Mouse (Mus musculus) liver, embryonic 13.5 days (tissue): Measurements from ENCODE around the gene Gm14137. TPM values are rescaled to one million over a fixed set of nuclear protein-coding genes. Genes with fewer than 3 reads are reported as not detected.
A peak's percentile ranks its signal among the peaks of the same experiment; 100 is the strongest.

Source experiments
- ATAC-seq: fragments of 200-750 bp; cut with Nextera tagmentation; 2 replicates; pipeline ENCODE4 v1.8.0; 2017; ENCODE audit warnings: low read depth, mild to moderate bottlenecking, moderate number of reproducible peaks, moderate library complexity
- DNase-seq: peaks from one replicate; pipeline ENCODE4 v3.0.0; 2022
- H3K27ac ChIP-seq: fragments of 300-500 bp; sonication (generic); 2 replicates; pipeline ENCODE4 v1.5.1; 2015; ENCODE audit warnings: moderate library complexity, mild to moderate bottlenecking, inconsistent platforms
- H3K27me3 ChIP-seq: fragments of 300-500 bp; sonication (generic); 2 replicates; pipeline ENCODE4 v1.6.1; 2015; ENCODE audit warnings: mild to moderate bottlenecking, inconsistent platforms
- H3K36me3 ChIP-seq: fragments of 300-500 bp; sonication (generic); 2 replicates; pipeline ENCODE4 v1.6.1; 2015; ENCODE audit warnings: mild to moderate bottlenecking, inconsistent platforms
- H3K4me1 ChIP-seq: fragments of 300-500 bp; sonication (generic); replicated peaks from 2 replicates; pipeline ENCODE4 v1.6.1; 2015; ENCODE audit warnings: inconsistent platforms
- H3K4me2 ChIP-seq: fragments of 300-500 bp; sonication (generic); 2 replicates; pipeline ENCODE4 v1.6.1; 2015; ENCODE audit warnings: inconsistent platforms, mild to moderate bottlenecking, moderate library complexity
- H3K4me3 ChIP-seq: fragments of 300-500 bp; sonication (generic); replicated peaks from 2 replicates; pipeline ENCODE4 v1.5.1; 2015; ENCODE audit warnings: mild to moderate bottlenecking, inconsistent platforms
- H3K9ac ChIP-seq: fragments of 300-500 bp; sonication (generic); 2 replicates; pipeline ENCODE4 v1.6.1; 2015; ENCODE audit warnings: mild to moderate bottlenecking, inconsistent platforms
- H3K9me3 ChIP-seq: fragments of 300-500 bp; sonication (generic); replicated peaks from 2 replicates; pipeline ENCODE4 v1.6.1; 2016; ENCODE audit warnings: inconsistent platforms
- WGBS: fragments of 180-500 bp; shearing (Covaris S2); methylation state at CpG from one replicate; pipeline ENCODE4 v1.1.7; 2015; ENCODE audit not compliant: insufficient replicate concordance; 5-methylcytosine and 5-hydroxymethylcytosine counted together
- polyA plus RNA-seq: library from polyadenylated mRNA; unstranded; fragments of >200 nt; fragmentation: Nextera tagmentation; extraction: Ambion mirVana; gene quantifications from 2 replicates; pipeline ENCODE4 v1.2.1, GENCODE M21; 2015

Gene Gm14137
- polyA plus RNA-seq: 0.12 and 0.14 TPM in 2 replicates

DNA sequence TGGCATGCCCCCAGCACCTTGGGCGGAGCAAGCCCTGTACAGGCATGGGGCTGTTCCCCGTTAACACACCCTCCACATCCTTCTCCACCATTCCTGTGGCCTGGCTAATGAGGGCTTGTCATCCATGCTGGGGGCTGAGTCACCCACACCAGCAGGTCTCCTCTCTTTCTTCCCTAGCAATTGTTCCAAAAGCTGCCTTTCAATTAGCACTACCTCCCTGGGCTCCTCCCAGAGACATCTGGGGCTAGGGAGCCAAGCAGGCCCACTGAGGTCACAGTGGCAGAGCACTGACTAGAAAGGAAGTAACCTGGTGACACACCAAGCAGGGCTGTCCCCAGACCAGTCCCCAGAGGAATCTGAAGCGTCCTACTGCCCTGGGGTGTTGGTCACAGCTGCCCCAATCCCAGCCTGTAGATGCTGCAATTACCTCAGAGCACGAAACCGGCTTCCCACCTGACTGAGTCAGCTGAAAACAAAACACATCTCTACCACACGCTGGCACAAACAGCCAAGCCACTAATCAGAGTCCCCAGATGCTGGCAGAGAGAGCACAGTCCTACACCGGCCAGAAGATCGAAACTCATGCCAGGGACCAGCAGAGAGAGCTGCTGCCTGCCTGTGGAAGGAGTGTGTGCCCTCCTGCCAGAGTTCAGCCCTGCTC, at the start of gene Gm14137:
Gene Gm14137 (plus strand): TSS at position 519 of the 661 bp plus-strand sequence.
- Histone ChIP-seq H3K9ac (no peak within 1 kb of the TSS), H3K9me3 (no peaks in the 10 kb centered on the region), H3K27me3 (peaks cover 6% of the 10 kb centered on the region; the same call in 1 of the 2 replicates), H3K4me3 (no peak within 1 kb of the TSS), H3K4me2 (peak within 1 kb of the TSS; percentile 45; the same call in 1 of the 2 replicates), H3K36me3 (peaks cover 6% of the 10 kb centered on the region; the same call in 1 of the 2 replicates), H3K4me1 (peaks cover 30% of the 10 kb centered on the region), H3K27ac (0 out of 2 replicates have a peak within 1 kb of the TSS, but pooled peaks have one; percentile 62)
- no peak for ATAC-seq
- no peak for DNase-seq
- 61% methylated on average over 8 of the region's 8 CpGs for WGBS

DNA sequence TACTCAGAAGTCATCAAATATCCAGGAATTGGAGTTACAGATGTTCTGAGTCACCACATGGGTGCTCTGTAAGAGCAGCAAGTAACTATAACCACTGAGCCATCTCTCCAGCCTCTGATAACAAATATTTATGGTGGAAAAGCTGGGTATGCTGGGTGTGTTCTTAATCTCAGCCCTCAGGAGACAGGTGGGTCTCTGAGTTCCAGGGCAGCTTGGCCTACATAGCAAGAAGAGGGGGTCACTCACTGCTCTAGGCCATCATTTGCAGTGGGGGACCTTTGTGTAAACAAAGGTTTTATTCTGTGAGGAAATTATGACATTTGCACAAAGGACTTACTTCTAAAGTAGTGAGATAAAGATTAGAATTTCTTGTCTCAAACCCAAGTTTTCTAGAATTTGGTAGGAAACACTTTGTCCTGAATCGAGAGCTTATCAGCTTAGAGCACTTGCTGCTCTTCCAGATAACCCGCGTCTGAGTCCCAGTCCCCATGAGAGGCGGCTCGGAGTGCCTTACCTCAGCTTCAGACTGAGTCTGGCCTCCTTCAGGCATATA, 37.9 kb upstream of the Gm14137 start:
- Histone ChIP-seq H3K27ac (peak overlapping the region; percentile 95), H3K4me1 (peaks cover 33% of the 10 kb centered on the region), H3K4me2 (peak overlapping the region; percentile 46), H3K9me3 (no peaks in the 10 kb centered on the region), H3K27me3 (no peaks in the 10 kb centered on the region), H3K4me3 (0 out of 2 replicates have a peak overlapping the region, but pooled peaks have one; percentile 10), H3K36me3 (peaks cover 93% of the 10 kb centered on the region), H3K9ac (peak overlapping the region; percentile 52; the same call in 1 of the 2 replicates)
- peak; percentile 75 for DNase-seq
- peak; percentile 98 for ATAC-seq
- WGBS: 19% methylated on average over 5 of the region's 5 CpGs

DNA sequence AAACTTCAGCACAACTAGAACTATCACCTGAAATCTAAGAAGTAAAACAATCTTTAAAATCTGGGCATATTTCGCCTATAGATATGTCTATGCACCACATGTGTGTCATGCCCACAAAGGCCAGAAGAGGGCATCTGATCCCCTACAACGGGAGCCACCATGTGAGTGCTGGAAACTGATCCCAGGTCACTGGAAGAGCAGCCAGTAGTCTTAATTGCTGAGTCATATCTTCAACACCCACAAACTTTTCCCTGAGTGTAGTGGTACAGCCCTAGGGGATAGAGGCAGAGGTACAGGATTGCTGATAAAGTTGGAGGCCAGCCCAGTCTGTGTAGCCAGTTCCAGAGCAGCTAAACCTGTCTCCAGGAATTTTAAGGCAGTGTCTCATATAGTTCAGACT, 29.1 kb upstream of the Gm14137 start:
- Histone ChIP-seq H3K4me1 (peaks cover 7% of the 10 kb centered on the region), H3K36me3 (peaks cover 99% of the 10 kb centered on the region), H3K4me2 (no peak overlapping the region), H3K9me3 (no peaks in the 10 kb centered on the region), H3K9ac (no peak overlapping the region), H3K27ac (no peak overlapping the region), H3K4me3 (no peak overlapping the region), H3K27me3 (no peaks in the 10 kb centered on the region)
- no peak for DNase-seq
- WGBS: 83% methylated on average over 2 of the region's 2 CpGs
- ATAC-seq: peak; percentile 70

DNA sequence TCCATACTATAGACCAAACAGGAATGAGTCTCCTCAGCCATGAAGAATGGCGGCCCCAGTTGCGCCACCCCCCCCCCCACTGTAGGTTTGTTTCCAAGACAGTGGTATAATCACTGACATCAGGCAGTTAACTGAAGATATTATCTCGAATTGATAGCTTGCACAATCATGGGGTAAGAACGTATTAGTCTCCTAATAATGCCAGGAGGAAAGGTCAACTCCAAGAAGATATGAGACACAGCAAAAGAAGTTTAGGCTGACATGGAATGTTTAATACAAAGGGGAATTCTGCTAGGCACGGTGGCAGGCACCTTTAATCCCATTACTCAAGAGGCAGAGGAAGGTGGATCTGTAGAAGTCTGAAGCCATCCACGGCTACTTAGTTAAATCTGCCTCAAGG, 27.9 kb upstream of the Gm14137 start:
- H3K9me3 ChIP-seq: no peaks in the 10 kb centered on the region
- H3K27ac ChIP-seq: no peak overlapping the region
- no peak overlapping the region for H3K9ac ChIP-seq
- peaks cover 99% of the 10 kb centered on the region for H3K36me3 ChIP-seq
- WGBS: 82% methylated on average over 6 of the region's 6 CpGs
- no peak overlapping the region for H3K4me3 ChIP-seq
- ATAC-seq (no peak), DNase-seq (no peak)
- no peak overlapping the region for H3K4me2 ChIP-seq
- H3K27me3 ChIP-seq: no peaks in the 10 kb centered on the region
- peaks cover 8% of the 10 kb centered on the region for H3K4me1 ChIP-seq

DNA sequence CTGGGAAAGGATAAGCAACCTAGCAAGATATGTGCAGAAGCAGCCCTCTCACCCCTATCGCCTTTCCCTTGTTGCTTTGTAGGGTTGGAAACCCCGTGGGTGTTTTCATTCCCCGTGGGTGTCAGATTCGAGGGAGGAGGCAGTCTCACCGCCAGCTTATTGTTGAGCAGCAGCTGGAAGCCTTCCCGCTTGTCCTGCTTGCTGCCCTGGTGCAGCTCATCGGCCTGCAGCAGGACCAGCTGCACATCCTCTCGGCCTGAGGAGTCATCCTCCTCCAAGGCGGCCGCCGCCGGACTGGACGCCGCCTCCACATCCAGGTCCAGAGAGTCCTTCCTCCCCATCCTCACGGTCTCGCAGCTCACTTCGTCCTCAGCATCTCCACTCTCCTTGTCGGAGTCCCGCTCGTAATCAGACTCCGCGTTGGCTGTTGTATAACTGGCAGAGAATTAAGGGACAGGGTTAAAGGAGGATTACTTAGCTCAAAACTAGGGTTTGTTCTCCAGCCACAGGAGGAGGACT, 27.1 kb upstream of the Gm14137 start:
- DNase-seq (no peak), ATAC-seq (no peak)
- peaks cover 99% of the 10 kb centered on the region for H3K36me3 ChIP-seq

DNA sequence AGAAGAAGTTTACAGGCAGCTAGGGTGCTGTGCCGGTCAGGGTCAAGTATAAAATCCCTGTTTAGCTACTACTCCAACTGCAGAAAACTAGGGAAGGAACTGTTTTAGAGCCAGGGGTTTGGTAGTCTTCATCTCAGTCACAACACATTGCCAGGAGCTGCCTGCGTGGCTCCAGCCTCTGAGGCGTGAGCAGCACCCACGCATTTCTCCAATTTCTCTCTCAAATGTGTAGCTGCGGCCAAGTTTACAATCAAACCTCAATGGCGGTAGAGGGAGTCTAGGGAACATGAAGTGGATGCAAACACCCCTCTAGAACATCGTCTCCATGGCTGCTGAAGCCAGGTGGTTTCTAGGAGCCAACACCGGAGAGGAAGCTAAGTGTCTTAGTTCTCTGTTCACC, 26.5 kb upstream of the Gm14137 start:
- WGBS: 92% methylated on average over 8 of the region's 8 CpGs
- H3K9ac ChIP-seq: no peak overlapping the region
- no peaks in the 10 kb centered on the region for H3K27me3 ChIP-seq
- H3K4me3 ChIP-seq: no peak overlapping the region
- DNase-seq (no peak), ATAC-seq (no peak)
- H3K4me2 ChIP-seq: no peak overlapping the region
- no peak overlapping the region for H3K27ac ChIP-seq
- no peaks in the 10 kb centered on the region for H3K9me3 ChIP-seq
- peaks cover 22% of the 10 kb centered on the region for H3K4me1 ChIP-seq
- H3K36me3 ChIP-seq: peaks cover 99% of the 10 kb centered on the region

More for the DNA sequence above, 27.1 kb upstream of the Gm14137 start:
- no peak overlapping the region for H3K4me2 ChIP-seq
- no peaks in the 10 kb centered on the region for H3K27me3 ChIP-seq
- 88% methylated on average over 22 of the region's 22 CpGs for WGBS
- no peak overlapping the region for H3K27ac ChIP-seq
- H3K4me1 ChIP-seq: peaks cover 16% of the 10 kb centered on the region
- no peak overlapping the region for H3K9ac ChIP-seq
- no peaks in the 10 kb centered on the region for H3K9me3 ChIP-seq
- H3K4me3 ChIP-seq: no peak overlapping the region

DNA sequence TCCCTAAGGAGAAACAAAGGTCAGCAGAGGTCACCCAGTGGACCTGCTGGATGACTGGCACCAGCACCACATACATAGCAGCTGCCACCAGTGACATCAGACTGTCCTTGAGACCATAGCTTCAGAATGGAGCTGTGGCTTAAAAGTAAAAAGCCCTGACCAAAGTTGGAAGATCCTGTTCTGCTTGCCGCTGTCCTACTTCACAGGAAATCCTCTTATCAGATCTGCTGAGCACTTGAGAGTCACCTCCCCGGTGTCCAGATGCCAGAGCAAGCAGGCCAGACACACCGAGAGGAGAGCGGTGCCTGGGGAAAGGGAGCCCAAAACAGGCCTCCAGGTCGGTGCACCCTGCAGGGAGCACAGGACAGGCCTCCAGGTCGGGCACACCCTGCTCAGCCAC, 22.1 kb upstream of the Gm14137 start:
- Histone ChIP-seq H3K36me3 (peaks cover 73% of the 10 kb centered on the region), H3K27me3 (no peaks in the 10 kb centered on the region), H3K9ac (no peak overlapping the region), H3K4me3 (no peak overlapping the region), H3K9me3 (no peaks in the 10 kb centered on the region), H3K27ac (peak overlapping the region; percentile 60), H3K4me1 (peaks cover 51% of the 10 kb centered on the region), H3K4me2 (no peak overlapping the region)
- ATAC-seq (no peak), DNase-seq (no peak)
- WGBS: 51% methylated on average over 6 of the region's 6 CpGs

DNA sequence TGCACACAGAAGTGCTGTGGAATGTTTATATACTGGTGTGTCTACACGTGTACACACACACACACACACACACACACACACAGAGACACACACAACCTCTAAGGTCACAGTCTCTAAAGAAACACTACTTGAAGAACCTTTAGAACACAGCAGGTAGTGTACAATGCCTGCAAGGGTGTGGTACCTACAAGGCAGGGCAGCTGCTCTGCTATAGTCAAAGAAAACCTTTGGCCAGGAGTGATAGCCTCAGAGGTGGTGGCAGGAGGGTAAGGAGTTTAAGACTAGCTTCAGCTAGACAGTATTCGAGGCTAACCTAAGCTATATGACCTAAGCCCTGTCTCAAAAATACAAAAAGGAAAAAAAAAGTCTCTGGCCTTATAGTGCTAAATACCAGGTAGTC, 19.6 kb upstream of the Gm14137 start:
- H3K4me1 ChIP-seq: peaks cover 52% of the 10 kb centered on the region

DNA sequence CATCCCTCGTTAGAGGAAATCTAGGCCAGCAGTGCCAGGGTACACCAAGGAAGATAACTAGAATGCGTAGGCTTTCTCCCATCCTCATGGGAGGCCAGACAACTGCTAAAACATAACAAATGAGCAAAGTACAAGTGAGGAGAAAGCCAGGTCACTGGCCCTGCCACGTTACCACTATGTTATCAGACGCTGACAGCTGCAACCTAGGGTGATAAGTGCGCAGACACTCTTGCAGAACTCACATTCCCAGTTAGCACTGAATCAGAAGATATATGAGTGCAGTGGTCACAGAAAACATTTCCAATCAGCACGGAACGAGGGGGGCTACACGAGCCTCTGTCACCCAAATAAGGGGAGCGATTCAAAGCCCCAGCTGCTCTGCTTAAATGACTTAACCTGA, 18.9 kb upstream of the Gm14137 start:
- ATAC-seq (peak; percentile 87), DNase-seq (peak; percentile 86)
- WGBS: 16% methylated on average over 9 of the region's 9 CpGs
- Histone ChIP-seq H3K4me2 (peak overlapping the region; percentile 88), H3K36me3 (peaks cover 42% of the 10 kb centered on the region), H3K4me3 (peak overlapping the region; percentile 100), H3K27ac (peak overlapping the region; percentile 98), H3K4me1 (peaks cover 52% of the 10 kb centered on the region), H3K9ac (peak overlapping the region; percentile 97), H3K9me3 (no peaks in the 10 kb centered on the region), H3K27me3 (no peaks in the 10 kb centered on the region)

More for the DNA sequence above, 19.6 kb upstream of the Gm14137 start:
- Histone ChIP-seq H3K27me3 (no peaks in the 10 kb centered on the region), H3K4me3 (peak overlapping the region; percentile 100), H3K27ac (peak overlapping the region; percentile 98), H3K9me3 (no peaks in the 10 kb centered on the region), H3K9ac (peak overlapping the region; percentile 97), H3K4me2 (peak overlapping the region; percentile 88), H3K36me3 (peaks cover 49% of the 10 kb centered on the region)
- peak; percentile 39 for ATAC-seq
- 39% methylated on average over 2 of the region's 2 CpGs for WGBS
- no peak for DNase-seq

DNA sequence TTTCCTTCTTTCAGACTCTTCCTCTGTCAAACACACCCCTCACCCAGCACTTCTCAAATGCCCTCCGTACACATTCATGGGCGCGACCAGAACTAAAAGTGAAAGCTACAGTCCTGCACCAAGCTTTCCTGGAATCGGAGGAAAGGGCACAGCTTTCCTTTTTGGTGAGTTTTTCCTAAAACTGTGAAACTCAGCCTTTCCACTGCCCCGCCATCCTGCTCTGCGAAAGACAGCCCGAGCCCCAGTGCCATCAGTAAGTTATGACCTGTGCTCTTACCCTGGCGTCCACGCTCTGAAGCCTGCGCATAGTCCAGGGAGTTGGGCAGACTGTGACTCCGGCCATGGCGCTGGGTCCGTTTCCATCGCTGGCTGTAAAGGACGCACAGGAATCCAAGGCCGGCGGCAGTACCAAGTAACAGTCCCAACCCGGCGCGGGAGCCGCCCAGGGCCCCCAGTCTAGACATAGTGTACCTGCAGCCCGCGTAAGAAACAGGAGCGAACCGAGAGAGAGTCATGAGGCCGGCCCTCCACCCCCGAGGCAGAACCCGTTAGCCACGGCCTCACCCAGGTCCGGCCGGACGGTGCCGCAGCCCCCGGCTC, 18.1 kb upstream of the Gm14137 start:
- peaks cover 34% of the 10 kb centered on the region for H3K36me3 ChIP-seq
- ATAC-seq: peak; percentile 43
- peak overlapping the region; percentile 88 for H3K4me2 ChIP-seq
- H3K9me3 ChIP-seq: no peaks in the 10 kb centered on the region
- H3K4me3 ChIP-seq: peak overlapping the region; percentile 100
- H3K27me3 ChIP-seq: 0 out of 2 replicates have a peak, but pooled peaks cover under 1% of the 10 kb centered on the region
- DNase-seq: no peak
- H3K9ac ChIP-seq: peak overlapping the region; percentile 97
- 2% methylated on average over 34 of the region's 34 CpGs for WGBS
- H3K27ac ChIP-seq: peak overlapping the region; percentile 98
- H3K4me1 ChIP-seq: peaks cover 52% of the 10 kb centered on the region
